Mouse (Mus musculus): ENCODE measurements around the gene Armc2. TPM values are rescaled to one million over a fixed set of nuclear protein-coding genes. Genes with fewer than 3 reads are reported as not detected.
A peak's percentile ranks its signal among the peaks of the same experiment; 100 is the strongest.

Gene Armc2
- total and polyA plus RNA-seq, 3 experiments: 0.08 to 0.13 TPM; not detected in 1

- peaks cover 9% of the 10 kb centered on the region for H3K79me2 ChIP-seq (ENCODE audit: control insufficient read depth, insufficient read depth, low read length, poor library complexity)
- H3K27me3 ChIP-seq (ENCODE audit: control insufficient read depth in 1 of 2, insufficient read depth in 2 of 2, low read length in 2 of 2): no peaks in the 10 kb centered on the region
- no peaks in the 10 kb centered on the region for H3K9me3 ChIP-seq (replicated peaks; ENCODE audit: insufficient read depth, low read length)
- peak overlapping the region; percentile 69 for H3K9ac ChIP-seq (ENCODE audit: control insufficient read depth, low read depth, low read length, poor library complexity, severe bottlenecking)
- H3K4me1 ChIP-seq (ENCODE audit: control insufficient read depth in 1 of 2, insufficient read depth in 2 of 2, low read length in 2 of 2): peaks cover 21 to 28% of the 10 kb centered on the region in 2 experiments
- H3K27ac ChIP-seq (ENCODE audit: control insufficient read depth, low read depth, low read length): peak overlapping the region; percentile 97
- DNase-seq (ENCODE audit: low read depth, low spot score): peak; percentile 91
- H3K36me3 ChIP-seq (ENCODE audit: control insufficient read depth in 1 of 2, insufficient read depth in 2 of 2, low read length in 2 of 2): peaks cover 0 to 24% of the 10 kb centered on the region in 2 experiments; a peak in 2 of 4 replicates
- H3K4me3 ChIP-seq (ENCODE audit: control insufficient read depth in 1 of 2, insufficient read depth in 1 of 2, low read depth in 2 of 2, low read length in 2 of 2): peak overlapping the region; percentile 52 to 56
- TF ChIP-seq ELF1 (IDR thresholded peaks at IDR 0.05; ENCODE audit: low read depth, low read length) (no peak; the same call in 1 of the 2 replicates), ZC3H11A (IDR thresholded peaks at IDR 0.05; ENCODE audit: low read depth, low read length) (no peak), EP300 (IDR thresholded peaks at IDR 0.05; ENCODE audit: low read depth in 1 of 2, low read length in 2 of 2) (peak; percentile 95 to 99), ETS1 (IDR thresholded peaks at IDR 0.05; ENCODE audit: low read depth, low read length) (peak; percentile 98), CHD1 (IDR thresholded peaks at IDR 0.05; ENCODE audit: low read depth, low read length) (no peak; the same call in 1 of the 2 replicates), TBP (IDR thresholded peaks at IDR 0.05; ENCODE audit: low read depth, low read length) (peak; percentile 50), ZMIZ1 (IDR thresholded peaks at IDR 0.05; ENCODE audit: low read depth, low read length) (peak; percentile 55), GABPA (IDR thresholded peaks at IDR 0.05; ENCODE audit: low read depth, low read length) (no peak), ZKSCAN1 (IDR thresholded peaks at IDR 0.05; ENCODE audit: low read depth, low read length) (no peak), UBTF (IDR thresholded peaks at IDR 0.05; ENCODE audit: borderline replicate concordance, insufficient read depth, low read depth, low read length) (no peak), SIN3A (IDR thresholded peaks at IDR 0.05; ENCODE audit: low read length) (peak; percentile 88), HCFC1 (IDR thresholded peaks at IDR 0.05; ENCODE audit: low read depth, low read length) (peak; percentile 49; the same call in 1 of the 2 replicates), KAT2A (conservative IDR thresholded peaks at IDR 0.05; ENCODE audit: low read depth, low read length) (no peak), BHLHE40 (IDR thresholded peaks at IDR 0.05; ENCODE audit: borderline replicate concordance, low read depth, low read length) (peak; percentile 77; the same call in 1 of the 2 replicates), CTCF (IDR thresholded peaks at IDR 0.05 in 2 of 3, conservative IDR thresholded peaks at IDR 0.05 in 1 of 3; ENCODE audit: control insufficient read depth in 1 of 3, insufficient read depth in 1 of 3, low read depth in 2 of 3, low read length in 3 of 3, poor library complexity in 1 of 3, severe bottlenecking in 1 of 3) (no peak), POLR2AphosphoS5 (IDR thresholded peaks at IDR 0.05; ENCODE audit: borderline replicate concordance, low read depth, low read length) (no peak), ZNF384 (IDR thresholded peaks at IDR 0.05; ENCODE audit: low read depth, low read length) (no peak), GATA1 (IDR thresholded peaks at IDR 0.05; ENCODE audit: low read depth, low read length) (peak; percentile 97), SMC3 (IDR thresholded peaks at IDR 0.05; ENCODE audit: low read depth, low read length) (no peak), E2F4 (IDR thresholded peaks at IDR 0.05; ENCODE audit: borderline replicate concordance, low read depth, low read length) (no peak), NELFE (IDR thresholded peaks at IDR 0.05; ENCODE audit: low read depth, low read length) (no peak), RCOR1 (IDR thresholded peaks at IDR 0.05; ENCODE audit: low read depth, low read length) (peak; percentile 82), MAFK (IDR thresholded peaks at IDR 0.05; ENCODE audit: borderline replicate concordance, low read depth, low read length) (peak; percentile 43; the same call in 1 of the 2 replicates), MEF2A (IDR thresholded peaks at IDR 0.05; ENCODE audit: extremely low read depth, insufficient replicate concordance, low read depth, low read length, poor library complexity, severe bottlenecking) (peak; percentile 4; the same call in 1 of the 2 replicates), USF1 (IDR thresholded peaks at IDR 0.05; ENCODE audit: low read depth, low read length) (peak; percentile 91), MYB (IDR thresholded peaks at IDR 0.05; ENCODE audit: low read depth, low read length) (peak; percentile 97), NRF1 (IDR thresholded peaks at IDR 0.05; ENCODE audit: insufficient read depth, low read depth, low read length, poor library complexity, severe bottlenecking) (no peak), MYC (IDR thresholded peaks at IDR 0.05; ENCODE audit: low read depth, low read length) (peak; percentile 74; the same call in 1 of the 2 replicates), MAZ (IDR thresholded peaks at IDR 0.05; ENCODE audit: low read depth, low read length) (peak; percentile 85), MAX (IDR thresholded peaks at IDR 0.05; ENCODE audit: low read length) (peak; percentile 20; the same call in 1 of the 2 replicates), MXI1 (IDR thresholded peaks at IDR 0.05; ENCODE audit: low read depth, low read length) (peak; percentile 73), TCF12 (IDR thresholded peaks at IDR 0.05; ENCODE audit: low read depth, low read length) (peak; percentile 99), POLR2AphosphoS2 (IDR thresholded peaks at IDR 0.05; ENCODE audit: low read length) (no peak), CHD2 (IDR thresholded peaks at IDR 0.05; ENCODE audit: low read length) (peak; percentile 55), TAL1 (IDR thresholded peaks at IDR 0.05; ENCODE audit: low read length) (peak; percentile 93)
Measured at GRCm38 (mm10) chr10:42055224-42056165, 37.3 kb upstream of the Armc2 start.

Data from MEL (cell line).